Mouse (Mus musculus) G1E-ER4 (cell line): ENCODE measurements around the gene Nsg2. TPM values are rescaled to one million over a fixed set of nuclear protein-coding genes. Genes with fewer than 3 reads are reported as not detected.

Source experiments
- GATA1 ChIP-seq: IDR thresholded peaks from one replicate; pipeline ENCODE4 v1.8.0; 2012; ENCODE audit warnings: low read length, inconsistent platforms
- polyA plus RNA-seq: library from polyadenylated mRNA; stranded (reverse); fragments of >175 nt; gene quantifications from 2 replicates; pipeline ENCODE4 v1.2.3, GENCODE M21; 2012

The Nsg2 gene
- polyA plus RNA-seq, 1 experiment: not detected

- TF ChIP-seq GATA1: no peak
Observed at GRCm38 (mm10) chr11:32104406-32105116, 104.3 kb downstream of the Nsg2 start.

- no peak for TF ChIP-seq GATA1
Observed at GRCm38 (mm10) chr11:32105750-32106646, 105.7 kb downstream of the Nsg2 start.

GRCm38 (mm10) chr11:32106647-32106985 lies 106.4 kb downstream of the Nsg2 start:
- TF ChIP-seq GATA1: no peak

- no peak for TF ChIP-seq GATA1
Observed at GRCm38 (mm10) chr11:32108441-32108840, 108.2 kb downstream of the Nsg2 start.

Other genes with a start within 250 kb of the Nsg2 start
- gene Cpeb4, start 128.3 kb upstream of the Nsg2 start, polyA plus RNA-seq: 6.3 and 8.2 TPM in 2 replicates
- gene 4930524B15Rik, start 34.9 kb upstream of the Nsg2 start, polyA plus RNA-seq: not detected in 2 replicates
- 8.8 and 10.0 TPM in 2 replicates for gene Il9r, start 199.8 kb downstream of the Nsg2 start, polyA plus RNA-seq
- gene Snrnp25, start 205.0 kb downstream of the Nsg2 start, polyA plus RNA-seq: 64.7 and 88.1 TPM in 2 replicates
- gene Rhbdf1, start 221.8 kb downstream of the Nsg2 start, polyA plus RNA-seq: 2.0 and 2.9 TPM in 2 replicates
- 17.3 and 21.5 TPM in 2 replicates for gene Mpg, start 226.0 kb downstream of the Nsg2 start, polyA plus RNA-seq